Mouse (Mus musculus) T-cell, adult 2 months (primary cell): ENCODE results near the gene Igf2.

ENCODE experiments used
- DNase-seq: peaks from one replicate; pipeline ENCODE4 v3.0.0; 2022; ENCODE audit warnings: low spot score

Gene Igf2

GRCm38 (mm10) chr7:142666659-142667058 lies at the start of gene Igf2:
TSS of gene Igf2 (minus strand) at chr7:142666816.
- no peak for DNase-seq

GRCm38 (mm10) chr7:142714783-142715498 lies 48.3 kb upstream of the Igf2 start:
- peak; percentile 7 for DNase-seq

GRCm38 (mm10) chr7:142706873-142707272 lies 40.3 kb upstream of the Igf2 start:
- no peak for DNase-seq

GRCm38 (mm10) chr7:142699334-142699860 lies 32.8 kb upstream of the Igf2 start:
- DNase-seq = no peak

- DNase-seq = no peak
Observed at GRCm38 (mm10) chr7:142678611-142679010, 12.0 kb upstream of the Igf2 start.

GRCm38 (mm10) chr7:142675644-142676043 lies 9.0 kb upstream of the Igf2 start:
- DNase-seq = no peak

GRCm38 (mm10) chr7:142675141-142675540 lies 8.5 kb upstream of the Igf2 start:
- no peak for DNase-seq

GRCm38 (mm10) chr7:142672120-142672519 lies 5.5 kb upstream of the Igf2 start:
- no peak for DNase-seq

GRCm38 (mm10) chr7:142671067-142671466 lies 4.5 kb upstream of the Igf2 start:
- DNase-seq = no peak

GRCm38 (mm10) chr7:142669751-142670625 lies 3.4 kb upstream of the Igf2 start, which contains the start of gene Gm49394:
TSS of gene Gm49394 (minus strand) at chr7:142669942.
- no peak for DNase-seq

- no peak for DNase-seq
Observed at GRCm38 (mm10) chr7:142668328-142668727, 1.7 kb upstream of the Igf2 start.

- DNase-seq = no peak
Observed at GRCm38 (mm10) chr7:142667521-142667920, 905 bp upstream of the Igf2 start.

- no peak for DNase-seq
Observed at GRCm38 (mm10) chr7:142666109-142666508, 507 bp downstream of the Igf2 start.

- no peak for DNase-seq
Observed at GRCm38 (mm10) chr7:142665364-142665763, 1.3 kb downstream of the Igf2 start.

GRCm38 (mm10) chr7:142664465-142665029 lies 2.1 kb downstream of the Igf2 start:
- no peak for DNase-seq

- no peak for DNase-seq
Observed at GRCm38 (mm10) chr7:142663931-142664421, 2.6 kb downstream of the Igf2 start.

GRCm38 (mm10) chr7:142663151-142663550 lies 3.5 kb downstream of the Igf2 start:
- no peak for DNase-seq

GRCm38 (mm10) chr7:142661811-142662210 lies 4.8 kb downstream of the Igf2 start:
- DNase-seq = no peak

- DNase-seq = no peak
Observed at GRCm38 (mm10) chr7:142661046-142661445, 5.6 kb downstream of the Igf2 start.

GRCm38 (mm10) chr7:142660651-142660945 lies 6.0 kb downstream of the Igf2 start:
- DNase-seq = no peak

- DNase-seq = no peak
Observed at GRCm38 (mm10) chr7:142659767-142660650, 6.6 kb downstream of the Igf2 start.
